Mouse (Mus musculus) monocyte, adult 2 months (primary cell): ENCODE results near the gene Anks6.

Source experiments
- DNase-seq, 2 experiments: peaks; one replicate each; pipeline ENCODE4 v3.0.0; 2022; ENCODE audit warnings: low spot score in 2 of 2, low read depth in 1 of 2

The Anks6 gene

DNA sequence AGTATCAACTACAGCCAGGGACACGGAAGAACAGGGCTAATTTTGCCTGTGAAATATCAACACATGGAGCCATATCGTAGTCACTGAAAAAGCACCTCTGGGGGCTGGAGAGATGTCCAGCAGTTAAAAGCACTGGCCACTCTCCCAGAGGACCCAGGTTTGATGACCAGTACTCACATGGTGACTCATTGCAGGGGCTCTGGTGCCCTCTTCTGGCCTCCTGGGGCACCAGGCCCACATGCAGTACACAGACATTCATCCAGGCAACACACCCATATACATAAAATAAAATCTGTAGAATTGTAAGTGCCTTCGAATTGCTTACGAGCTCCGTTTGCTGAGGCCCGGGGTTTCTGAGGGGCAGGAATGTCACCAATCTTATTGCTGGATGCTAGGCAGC is 10.3 kb downstream of the Anks6 start:
- no peak for DNase-seq

GRCm38 (mm10) chr4:47043866-47044265 is 13.4 kb downstream of the Anks6 start:
- DNase-seq = no peak

DNA sequence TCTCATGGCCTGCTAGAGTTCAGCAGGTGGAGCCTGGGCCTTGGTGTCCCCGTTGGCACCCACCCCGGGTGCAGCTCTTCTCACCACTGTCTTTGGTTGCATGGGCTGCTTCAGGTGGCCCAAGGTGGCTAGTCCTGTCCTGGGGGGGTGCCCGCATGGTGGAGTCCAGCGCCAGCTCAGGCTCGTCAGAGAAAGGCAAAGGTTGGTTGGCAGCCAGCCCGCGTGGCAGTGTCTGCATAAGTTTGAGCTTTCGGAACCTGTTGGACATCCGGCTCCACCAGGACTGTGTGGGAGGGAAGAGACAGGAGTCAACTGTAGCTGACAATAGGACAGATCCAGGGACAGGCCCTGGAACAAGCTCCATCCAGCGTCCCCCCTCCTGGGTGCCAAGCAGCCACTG is 17.6 kb downstream of the Anks6 start:
- no peak for DNase-seq

DNA sequence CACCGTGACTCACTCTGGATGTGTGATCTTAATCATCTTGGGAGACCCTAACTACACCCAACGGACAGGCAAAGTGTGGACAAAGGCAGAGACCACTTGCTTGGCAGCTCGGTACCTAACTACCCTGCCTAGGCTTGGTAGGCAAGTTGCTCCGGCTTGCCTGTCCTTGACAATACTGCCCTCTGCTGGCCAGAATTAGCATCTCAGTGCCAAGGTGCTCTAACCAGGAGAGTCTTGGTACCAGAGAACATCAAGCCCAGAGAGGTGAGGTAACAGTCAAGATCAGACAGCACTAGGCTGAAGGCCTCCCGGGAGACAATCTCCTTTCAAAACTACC is 19.9 kb downstream of the Anks6 start:
- DNase-seq = peak in 1 of 2 experiments; percentile 41

GRCm38 (mm10) chr4:47036486-47037320 is 20.5 kb downstream of the Anks6 start:
- no peak for DNase-seq

DNA sequence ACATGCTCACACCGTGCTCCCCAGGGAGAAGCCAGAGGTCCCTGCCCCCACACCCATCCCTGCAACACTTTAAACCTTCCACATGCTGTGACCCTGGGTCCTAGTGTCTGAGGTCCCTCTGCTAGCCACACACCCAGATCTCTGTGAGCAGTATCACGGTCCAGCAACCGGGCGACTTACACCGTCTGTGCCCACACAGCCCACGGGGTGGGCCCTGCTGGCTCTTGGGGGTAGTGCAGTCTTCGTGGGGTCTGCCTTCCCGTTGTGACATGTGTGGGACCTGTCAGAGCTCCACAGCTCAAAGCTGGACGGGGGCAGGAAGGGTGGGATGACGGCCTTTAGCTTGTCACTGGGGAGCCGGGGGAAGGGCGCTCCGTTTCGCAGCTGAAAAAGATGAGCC is 21.7 kb downstream of the Anks6 start:
- DNase-seq = no peak

DNA sequence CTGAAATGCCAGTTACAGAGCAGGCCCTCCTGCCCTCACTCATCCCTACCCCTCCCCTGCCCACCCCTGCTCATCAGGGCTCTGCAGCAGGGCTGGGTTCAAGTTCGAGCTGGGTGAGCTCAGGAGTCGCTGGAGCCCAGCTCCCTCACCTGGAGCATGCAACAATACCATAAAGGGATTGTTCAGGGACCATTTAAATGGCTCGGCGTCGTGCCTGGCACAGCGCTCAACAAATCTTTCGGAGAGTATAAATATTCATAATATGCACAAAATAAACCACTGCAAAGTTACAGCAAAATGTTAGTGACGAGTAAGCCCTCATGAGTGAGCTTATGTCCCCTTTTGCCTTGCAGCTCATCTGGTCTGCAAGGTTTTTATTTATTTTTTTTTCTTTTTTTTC is 25.1 kb downstream of the Anks6 start:
- no peak for DNase-seq

GRCm38 (mm10) chr4:47028791-47029190 is 28.4 kb downstream of the Anks6 start:
- DNase-seq = no peak

- DNase-seq = no peak
These were observed 33.3 kb downstream of the Anks6 start for GRCm38 (mm10) chr4:47023949-47024348.

- no peak for DNase-seq
These were observed 34.2 kb downstream of the Anks6 start for GRCm38 (mm10) chr4:47022804-47023603.

DNA sequence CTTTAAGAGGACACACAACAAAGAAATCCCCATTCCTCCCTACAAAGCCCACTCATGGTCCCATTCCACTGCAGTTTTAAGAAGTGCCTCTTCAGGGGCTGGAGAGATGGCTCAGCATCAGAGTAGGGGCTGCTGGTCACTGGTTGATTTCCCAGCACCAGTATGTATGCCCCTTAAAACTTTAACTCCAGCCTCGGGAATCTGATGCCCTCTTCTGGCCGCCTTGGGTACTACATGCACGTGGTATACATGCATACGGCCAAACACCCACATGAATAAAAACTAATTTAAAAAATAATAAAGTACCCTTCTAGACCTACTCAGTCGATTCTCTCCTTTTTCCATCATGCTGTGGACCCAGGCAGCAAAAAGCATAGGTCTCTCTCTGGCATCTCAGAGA is 36.7 kb downstream of the Anks6 start:
- DNase-seq = peak in 1 of 2 experiments; percentile 57

- no peak for DNase-seq
These were observed 42.1 kb downstream of the Anks6 start for GRCm38 (mm10) chr4:47015156-47015555.

DNA sequence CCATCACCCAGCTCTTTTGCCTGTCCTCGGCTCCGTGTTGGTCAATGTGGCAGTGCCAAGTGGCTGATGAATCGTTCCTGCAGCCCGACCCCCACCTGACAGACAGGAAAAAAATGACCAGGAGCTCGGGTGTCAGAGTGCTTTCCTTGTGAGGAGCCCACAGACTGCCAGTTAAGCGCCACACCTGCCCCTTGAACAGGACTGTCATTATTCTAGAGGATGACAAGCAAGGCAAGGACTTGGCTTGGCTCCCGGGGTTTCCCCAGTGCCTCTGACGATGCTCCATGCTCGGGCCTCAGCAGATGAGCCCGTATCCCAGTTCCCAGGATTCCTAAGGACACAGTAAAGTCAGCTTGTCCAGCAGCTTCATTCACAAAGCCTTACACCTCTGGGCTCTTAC is 44.8 kb downstream of the Anks6 start:
- no peak for DNase-seq

DNA sequence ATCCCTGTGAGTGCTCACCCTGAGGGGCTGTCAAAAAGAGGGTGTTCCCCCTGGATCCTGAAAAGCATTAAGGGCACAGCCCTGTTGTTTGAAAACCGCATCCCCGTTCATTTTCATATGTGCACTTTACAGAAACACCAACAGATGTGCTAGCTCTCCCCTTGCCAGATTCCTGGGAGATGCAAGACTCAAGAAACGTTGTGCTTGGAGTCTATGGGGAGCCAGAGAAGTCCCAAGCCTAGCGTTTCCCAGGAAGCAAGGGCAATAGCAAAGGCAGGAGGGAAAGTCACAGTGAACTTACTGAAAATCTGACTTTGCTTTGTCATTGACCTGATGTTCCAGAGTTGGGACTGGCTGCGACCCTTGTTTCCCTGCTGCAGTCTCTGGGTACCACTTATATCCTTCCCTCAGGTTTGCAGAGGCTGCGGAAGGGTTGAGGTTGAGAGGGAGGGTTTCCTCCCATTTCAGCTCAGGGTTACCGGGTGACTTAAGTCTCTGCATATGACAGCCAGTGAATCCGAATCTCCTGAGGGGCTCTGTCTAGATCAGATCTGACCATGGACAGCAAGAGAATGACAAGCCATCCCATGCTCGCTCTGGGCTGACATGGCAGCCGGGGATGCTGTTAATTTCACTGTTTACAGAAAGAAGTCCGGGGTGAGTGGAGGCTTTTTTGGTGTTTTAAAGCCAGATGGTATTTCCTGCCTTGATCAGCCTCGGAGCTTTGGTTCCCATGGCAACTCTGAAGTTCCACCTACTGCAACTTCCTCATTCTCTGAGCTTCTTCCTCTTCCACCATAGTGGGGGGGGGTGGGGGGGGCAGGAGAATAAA is 46.6 kb downstream of the Anks6 start:
- peak; percentile 36 to 59 for DNase-seq

DNA sequence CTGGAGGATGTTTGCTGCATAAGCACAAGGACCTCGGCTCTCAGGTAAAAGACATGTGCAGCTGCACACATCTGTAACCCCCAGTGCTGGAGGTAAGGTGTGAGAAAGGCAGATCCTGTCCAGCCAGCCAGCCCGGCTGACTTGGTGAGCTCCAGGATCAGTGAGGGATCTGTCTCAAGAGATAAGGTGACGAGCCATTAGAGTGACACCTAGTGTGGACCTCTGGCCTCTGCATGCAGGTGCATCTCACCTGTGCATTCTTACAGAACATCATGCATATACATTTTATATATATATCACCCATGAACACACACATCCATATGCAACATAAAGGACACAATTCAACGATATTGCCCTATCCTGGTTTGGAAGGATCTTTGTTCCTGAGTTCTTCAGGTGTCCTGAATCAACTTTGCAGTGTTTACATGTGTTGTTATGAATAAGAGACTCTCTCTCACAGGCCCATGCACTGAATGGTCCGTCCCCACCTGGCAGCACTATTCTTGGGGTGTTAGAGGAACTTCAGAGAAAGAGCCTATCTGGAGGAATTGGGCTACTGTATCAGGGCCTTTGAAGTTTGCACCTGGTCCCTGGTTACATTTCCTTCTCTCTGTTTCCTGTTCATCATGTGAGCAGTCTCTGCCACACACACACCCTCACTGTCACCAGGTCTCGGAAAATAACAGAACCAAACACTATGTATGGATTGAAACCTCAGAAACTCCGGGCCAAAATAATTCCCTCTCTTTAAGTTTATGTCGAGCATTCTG is 56.4 kb downstream of the Anks6 start:
- DNase-seq = no peak

GRCm38 (mm10) chr4:46997969-46998368 is 59.3 kb downstream of the Anks6 start:
- no peak for DNase-seq

GRCm38 (mm10) chr4:46992827-46993473 is 64.3 kb downstream of the Anks6 start:
- DNase-seq = no peak

- no peak for DNase-seq
These were observed 65.3 kb downstream of the Anks6 start for GRCm38 (mm10) chr4:46991959-46992316.

- no peak for DNase-seq
These were observed 65.9 kb downstream of the Anks6 start, which contains the start of gene Gabbr2 for GRCm38 (mm10) chr4:46991016-46991958. Gabbr2 (minus strand) TSS chr4:46991873.
